In the genomic region with DNA sequence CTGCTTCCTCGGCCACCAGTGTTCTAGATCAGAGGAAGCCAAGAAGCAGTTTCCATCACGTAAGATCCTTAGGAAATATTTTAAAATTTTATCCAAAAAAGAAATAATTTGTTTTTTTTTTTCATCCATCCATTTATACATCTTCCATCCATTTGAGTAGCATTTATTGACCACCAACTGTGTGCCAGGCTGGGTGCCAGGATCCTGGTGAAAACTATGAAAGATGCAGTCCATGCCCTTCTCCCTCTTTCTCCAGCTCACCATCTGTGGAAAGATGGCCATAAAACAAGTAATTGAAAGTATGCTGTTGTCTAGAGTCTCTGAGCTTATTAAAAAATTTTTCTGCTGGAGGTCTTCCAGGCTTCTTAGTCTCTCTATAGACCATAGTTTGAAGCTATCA, we compare ENCODE assay signal across 10 mouse cellular contexts. TPM values are rescaled to one million over a fixed set of nuclear protein-coding genes. Genes with fewer than 3 reads are reported as not detected.
"Had no signal": no experiment of that assay in that cellular context is flagged by ENCODE, and none has a peak within 500 bp of the region (broad histone marks: within the 10 kb centered on the region; RNA-seq: fewer than 3 reads in every experiment).

No protein-coding gene starts in this region.

- DNase-seq: kidney, postnatal 25 days; liver; liver, embryonic 13.5 days; liver, postnatal 0 days; lung, postnatal 14 days; right cerebral cortex, postnatal 4 days; spleen, adult 18-20 months; thymus, adult 18-20 months; thymus, postnatal 14 days had no signal

RNA-seq across cellular contexts. Expression of a gene that starts 39.9 kb away (rescaled TPM):
- total RNA-seq: megakaryocyte-erythroid progenitor cell, adult 5-6 weeks had no signal
